Mouse (Mus musculus) CD4-positive, CD25-positive, alpha-beta regulatory T cell, adult 2 months (primary cell): Measurements from ENCODE around the gene Lrcol1.
A peak's percentile ranks its signal among the peaks of the same experiment; 100 is the strongest.

Experiments
- DNase-seq: peaks from one replicate; pipeline ENCODE4 v3.0.0-alpha.2; 2012; ENCODE audit warnings: low read depth, low spot score

Gene Lrcol1

GRCm38 (mm10) chr5:110344524-110344923 lies at the start of gene Lrcol1:
TSS of gene Lrcol1 (plus strand) at chr5:110344730.
- DNase-seq = no peak

- DNase-seq = no peak
Observed at GRCm38 (mm10) chr5:110296637-110297036, 47.9 kb upstream of the Lrcol1 start.

GRCm38 (mm10) chr5:110300591-110300990 lies 43.9 kb upstream of the Lrcol1 start:
- DNase-seq = peak; percentile 7

GRCm38 (mm10) chr5:110308861-110309260 lies 35.7 kb upstream of the Lrcol1 start:
- no peak for DNase-seq

DNA sequence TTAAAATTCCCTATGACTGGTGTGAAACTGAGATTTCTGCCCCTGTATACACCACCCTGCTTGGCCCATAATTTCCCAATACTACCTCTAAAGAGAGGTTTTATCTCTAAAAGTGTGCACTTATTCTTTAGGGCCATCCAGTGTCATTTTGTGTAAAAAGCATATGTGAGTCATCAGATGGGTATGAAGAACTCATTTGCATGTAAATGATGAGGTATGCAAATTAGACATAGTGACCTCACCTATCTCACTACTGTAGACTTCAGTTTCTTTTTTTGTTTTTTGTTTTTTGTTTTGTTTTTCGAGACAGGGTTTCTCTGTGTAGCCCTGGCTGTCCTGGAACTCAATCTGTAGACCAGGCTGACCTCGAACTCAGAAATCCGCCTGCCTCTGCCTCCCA lies 31.4 kb upstream of the Lrcol1 start:
- no peak for DNase-seq

- no peak for DNase-seq
Observed at GRCm38 (mm10) chr5:110330508-110330907, 14.0 kb upstream of the Lrcol1 start.

DNA sequence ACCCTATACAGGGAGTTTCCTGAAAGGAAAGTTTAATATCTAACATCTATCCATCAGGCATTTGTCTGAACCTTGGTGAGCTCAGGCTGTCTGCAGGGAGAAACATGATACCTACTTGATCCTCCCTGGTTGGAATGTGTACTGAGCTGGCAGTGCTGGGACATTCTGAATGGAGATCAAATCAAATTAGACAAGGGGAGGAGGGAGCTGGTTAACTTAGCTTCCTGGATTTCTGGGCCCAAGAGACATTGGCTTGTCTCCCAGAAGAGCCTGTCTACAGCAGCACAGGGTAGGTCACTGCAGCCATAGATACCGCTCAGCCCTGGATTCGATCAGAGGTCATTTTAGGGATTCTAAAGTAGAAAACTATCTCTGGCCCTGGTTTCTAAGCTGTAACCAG lies 5.7 kb upstream of the Lrcol1 start:
- no peak for DNase-seq

- DNase-seq = peak; percentile 34
Observed at GRCm38 (mm10) chr5:110342648-110343284, 1.8 kb upstream of the Lrcol1 start, which contains the start of gene P2rx2. TSS of gene P2rx2 (minus strand) at chr5:110343212.

- DNase-seq = no peak
Observed at GRCm38 (mm10) chr5:110345553-110345952, 1.0 kb downstream of the Lrcol1 start.

DNA sequence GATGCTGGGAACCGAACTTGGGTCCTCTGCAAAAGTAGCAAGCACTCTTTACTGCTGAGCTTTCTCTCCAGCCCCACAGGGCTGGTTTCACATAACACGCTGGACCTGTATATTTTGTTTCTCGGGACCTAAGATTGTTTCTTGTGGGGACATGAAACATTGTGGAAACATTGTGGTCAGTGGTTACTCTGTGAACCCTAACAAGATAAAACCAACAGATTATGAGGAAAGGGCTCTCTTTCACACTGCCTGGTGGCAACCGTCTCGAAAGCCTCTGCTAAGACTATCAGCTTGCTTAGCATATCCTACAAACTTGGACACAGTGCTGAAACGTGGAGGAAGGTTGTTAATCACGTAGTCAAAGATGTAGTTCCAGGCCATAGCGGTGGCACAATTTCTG lies 2.5 kb downstream of the Lrcol1 start:
- DNase-seq = no peak

GRCm38 (mm10) chr5:110354716-110355115 lies 10.2 kb downstream of the Lrcol1 start:
- DNase-seq = peak; percentile 51

DNA sequence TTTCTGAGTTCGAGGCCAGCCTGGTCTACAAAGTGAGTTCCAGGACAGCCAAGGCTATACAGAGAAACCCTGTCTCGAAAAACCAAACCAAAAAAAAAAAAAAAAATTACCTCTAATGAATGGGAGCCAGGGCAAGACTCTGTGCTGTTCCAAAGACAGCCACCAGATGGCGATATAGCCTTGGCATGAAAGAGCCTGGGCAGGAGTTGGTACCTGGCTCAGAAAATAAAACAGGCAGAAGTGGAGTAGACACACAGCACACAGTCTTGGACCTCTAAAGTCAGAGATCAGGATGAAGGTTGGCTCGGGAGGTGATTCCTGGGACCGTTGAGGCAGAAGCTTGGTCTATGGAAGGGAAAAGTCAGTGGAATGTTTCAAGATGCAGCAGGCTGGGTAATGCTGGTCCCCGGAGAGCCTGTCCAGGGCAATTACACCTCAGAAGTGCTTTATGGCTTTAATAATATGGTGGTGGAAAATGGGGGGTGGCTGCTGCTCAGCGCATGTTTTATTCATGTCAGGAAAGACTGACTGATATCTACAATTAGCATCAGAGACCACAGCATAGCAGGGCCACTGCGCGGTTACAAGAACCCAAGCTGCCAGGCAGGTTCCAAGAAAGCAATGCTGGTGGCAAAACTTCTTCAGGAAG lies 13.1 kb downstream of the Lrcol1 start:
- DNase-seq = peak; percentile 89

DNA sequence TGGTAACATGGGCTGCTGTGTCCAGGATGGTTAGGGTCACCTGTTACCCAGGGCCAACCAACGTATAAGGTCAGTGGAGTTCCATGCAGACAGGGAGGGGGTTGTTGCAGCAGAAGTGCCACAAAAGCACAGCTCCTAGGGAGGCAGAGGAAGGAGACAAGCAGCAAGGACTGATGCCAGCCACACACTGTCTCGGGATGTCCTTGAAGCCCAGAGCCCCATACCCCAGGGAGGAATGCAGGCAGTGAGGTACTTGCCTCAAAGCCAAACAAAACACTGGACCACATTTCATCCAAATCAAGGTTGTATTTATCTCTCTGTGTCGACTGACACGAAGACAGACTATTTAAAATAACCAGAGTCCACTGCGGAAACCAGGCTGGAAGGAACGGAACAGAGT lies 16.9 kb downstream of the Lrcol1 start:
- no peak for DNase-seq

DNA sequence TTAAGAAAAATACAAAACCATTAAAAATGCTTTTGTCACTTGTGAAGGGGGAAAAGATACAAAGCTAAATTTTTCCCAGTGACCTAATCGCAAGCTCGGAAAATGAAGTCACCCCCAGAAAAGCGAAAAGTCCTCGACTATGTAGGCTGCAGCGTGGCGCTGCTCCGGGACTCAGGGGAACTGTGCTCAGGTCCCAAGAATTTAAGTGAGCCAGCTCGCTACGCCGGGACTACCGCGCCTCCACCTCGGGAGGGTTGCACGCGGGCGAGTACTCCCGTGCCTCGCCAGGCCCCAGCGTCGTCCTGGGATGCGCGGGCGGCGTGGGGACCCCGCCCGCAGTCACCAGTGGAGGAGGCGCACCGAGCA lies 18.3 kb downstream of the Lrcol1 start:
- no peak for DNase-seq

DNA sequence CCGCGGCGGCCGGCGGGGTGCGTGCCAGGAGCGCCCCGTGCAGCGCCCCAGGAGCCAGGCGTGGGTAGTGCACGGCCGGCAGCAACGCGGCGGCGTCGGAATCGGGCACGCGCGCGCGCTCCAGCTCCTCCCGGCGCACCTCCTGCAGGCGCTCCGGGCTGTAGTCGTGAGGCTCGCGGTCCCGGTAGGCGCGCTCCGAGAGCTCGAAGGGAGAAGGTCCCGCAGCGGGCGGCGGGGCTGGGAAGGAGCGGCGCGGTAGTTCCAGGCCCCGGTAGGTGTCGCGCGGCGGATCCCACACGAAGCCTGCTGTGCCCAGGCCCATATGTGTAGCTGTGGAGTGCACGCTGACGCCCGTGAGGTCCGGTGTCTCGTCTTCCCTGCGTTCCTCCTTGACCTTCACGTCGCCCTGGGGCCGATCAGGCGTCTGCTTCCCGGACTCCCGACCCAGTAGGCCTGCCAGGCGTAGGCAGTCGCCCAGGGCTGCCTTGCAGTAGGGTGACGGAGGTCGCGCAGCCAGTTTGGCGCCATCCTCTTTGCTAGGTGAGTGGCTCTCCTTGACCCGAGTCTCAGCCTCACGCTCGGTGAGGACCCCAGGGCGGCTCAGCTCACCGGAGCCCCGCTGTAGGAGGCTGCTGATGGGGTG lies 18.8 kb downstream of the Lrcol1 start:
- DNase-seq = peak; percentile 75

- no peak for DNase-seq
Observed at GRCm38 (mm10) chr5:110363822-110364545, 19.5 kb downstream of the Lrcol1 start.

GRCm38 (mm10) chr5:110376802-110377433 lies 32.4 kb downstream of the Lrcol1 start:
- peak; percentile 71 for DNase-seq

DNA sequence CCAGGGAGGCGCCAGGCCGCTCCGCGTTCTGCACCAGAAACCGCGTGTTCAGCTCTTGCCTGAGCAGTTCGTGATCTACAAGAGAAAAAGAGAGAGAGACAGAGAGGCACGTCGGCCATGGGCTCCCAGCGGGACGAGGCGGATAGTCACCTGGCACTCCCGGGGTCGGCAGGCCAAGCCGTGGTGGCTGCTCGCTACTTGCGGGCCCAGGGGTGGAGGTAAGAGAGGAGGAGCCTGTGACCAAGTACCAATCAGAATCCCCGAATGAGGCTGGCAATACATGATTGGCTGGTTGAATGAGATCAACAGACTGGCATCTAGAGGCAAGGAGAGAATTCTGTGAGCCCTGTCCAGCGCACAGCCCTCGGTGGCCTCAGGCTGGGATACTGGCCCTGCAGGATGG lies 33.7 kb downstream of the Lrcol1 start:
- no peak for DNase-seq

GRCm38 (mm10) chr5:110379086-110379485 lies 34.6 kb downstream of the Lrcol1 start:
- DNase-seq = no peak

DNA sequence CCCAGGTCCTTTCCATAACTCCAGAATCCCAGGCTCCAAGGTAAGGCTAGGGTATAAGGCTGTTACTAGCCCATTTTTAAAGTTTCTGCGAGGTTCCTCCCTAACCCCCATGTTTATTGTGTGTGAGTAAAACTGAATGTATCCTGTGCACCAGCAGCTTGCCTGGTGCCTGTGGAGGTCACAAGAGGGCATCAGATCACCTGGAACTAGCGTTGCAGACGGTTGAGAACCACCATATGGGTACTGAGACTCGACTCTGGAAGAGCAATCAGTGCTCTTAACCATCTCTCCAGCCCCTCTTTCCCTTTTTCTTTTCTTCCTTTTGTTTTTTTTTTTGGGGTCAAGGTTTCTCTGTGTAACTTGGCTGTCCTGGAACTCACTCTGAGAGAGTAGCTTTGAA lies 35.3 kb downstream of the Lrcol1 start:
- DNase-seq = no peak

DNA sequence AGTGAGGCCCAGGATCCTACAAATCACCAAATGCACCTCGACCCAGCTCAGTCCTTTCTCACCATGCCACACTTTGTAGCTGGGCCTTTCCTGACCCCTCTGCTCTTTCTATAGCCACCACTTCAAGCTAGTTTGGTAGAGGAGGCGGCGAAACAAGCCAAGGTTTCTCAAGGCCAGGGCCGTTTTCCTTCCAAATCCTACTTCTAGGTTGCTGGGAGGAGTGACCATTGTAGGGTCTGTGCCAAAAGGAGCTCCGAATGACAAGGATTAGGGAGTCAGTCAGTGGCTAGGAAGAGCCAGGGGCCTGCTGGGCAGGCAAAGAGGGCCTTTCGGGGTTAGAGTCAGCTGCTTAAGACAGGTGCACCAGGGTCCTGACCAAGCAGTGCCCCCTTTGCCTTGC lies 40.0 kb downstream of the Lrcol1 start:
- no peak for DNase-seq

GRCm38 (mm10) chr5:110385263-110385662 lies 40.7 kb downstream of the Lrcol1 start:
- no peak for DNase-seq
